Comparison of ENCODE assay signal across 8 mouse cellular contexts in the genomic region with DNA sequence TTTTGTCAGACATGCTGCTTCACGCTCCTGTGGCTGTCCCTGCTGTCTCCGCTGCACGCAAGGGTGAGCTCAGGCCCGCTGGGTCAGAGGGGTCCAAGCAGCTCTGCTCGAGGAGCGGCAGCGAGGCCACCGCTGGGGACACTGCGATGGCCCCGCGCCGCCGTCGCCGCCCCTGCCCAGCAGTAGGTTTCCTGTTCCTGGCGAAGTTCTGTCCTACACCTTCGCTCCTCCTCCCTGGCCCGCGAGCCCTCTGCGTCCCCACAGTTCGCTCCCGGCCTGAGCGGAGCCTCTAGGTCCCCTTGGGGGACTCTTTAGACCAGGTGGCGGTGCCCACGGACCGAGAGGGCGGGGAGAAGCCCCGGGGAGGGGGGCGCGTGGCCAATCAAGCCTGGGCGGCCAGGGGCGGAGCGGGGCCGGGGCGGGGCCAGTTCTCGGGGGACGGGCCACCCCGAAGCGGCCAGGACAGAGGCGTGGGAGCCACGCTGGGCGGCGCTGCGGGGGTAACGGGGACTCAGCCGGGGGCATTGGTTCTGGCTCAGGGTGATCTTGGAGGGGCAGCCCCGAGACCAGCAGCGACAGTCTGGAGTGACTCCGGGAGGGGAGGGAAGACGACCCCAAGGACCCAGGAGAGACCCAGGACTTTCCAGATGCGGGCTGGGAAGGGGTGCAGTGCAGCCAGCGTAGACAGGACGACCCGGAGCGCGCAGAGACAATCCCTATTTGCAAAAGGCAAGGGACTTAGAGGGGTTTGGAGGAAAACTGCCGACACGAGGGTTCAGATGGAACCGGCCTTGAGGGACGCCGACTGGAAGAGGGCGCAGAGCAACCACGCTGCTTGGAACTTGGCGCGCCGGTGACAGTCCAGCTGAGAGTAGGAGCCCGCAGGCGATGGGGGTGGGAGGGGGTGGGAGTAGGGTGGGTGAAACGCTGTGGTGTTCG. TPM values are rescaled to one million over a fixed set of nuclear protein-coding genes. Genes with fewer than 3 reads are reported as not detected.
DNase-seq lines count a peak whose midpoint lies in the region; ATAC-seq and TF ChIP-seq lines count a peak whose summit lies in the region.

Itpr2 (minus strand) TSS at position 358 of the 939 bp plus-strand sequence.

- H3K4me3 ChIP-seq in embryonic facial prominence, embryonic 14.5 days (ENCODE audit: low read depth, low read length) = peak within 1 kb of the TSS; percentile 76
- peak within 1 kb of the TSS; percentile 84 for H3K4me3 ChIP-seq in heart, adult 2 months
- peak within 1 kb of the TSS; percentile 76 for H3K4me3 ChIP-seq in limb, embryonic 15.5 days
- peak within 1 kb of the TSS; percentile 56 for H3K4me3 ChIP-seq in midbrain, postnatal 0 days (ENCODE audit: low read depth, low read length)

- H3K9me3 ChIP-seq in embryonic facial prominence, embryonic 14.5 days (ENCODE audit: control insufficient read depth, low read length) = no peaks in the 10 kb centered on the region
- H3K9me3 ChIP-seq in limb, embryonic 15.5 days = no peaks in the 10 kb centered on the region
- H3K9me3 ChIP-seq in midbrain, postnatal 0 days (ENCODE audit: low read length) = no peaks in the 10 kb centered on the region

- peak; percentile 95 for ATAC-seq in embryonic facial prominence, embryonic 14.5 days (ENCODE audit: low read depth)
- ATAC-seq in limb, embryonic 15.5 days (ENCODE audit: insufficient number of reproducible peaks, low FRiP score, low TSS enrichment, low read depth) = peak; percentile 88
- ATAC-seq in midbrain, postnatal 0 days (ENCODE audit: low FRiP score) = peak; percentile 89

- peak; percentile 63 for TF ChIP-seq CTCF in heart, adult 2 months (IDR thresholded peaks at IDR 0.05)
- TF ChIP-seq CTCF in midbrain, postnatal 0 days (IDR thresholded peaks at IDR 0.05) = peak; percentile 9; the same call in 1 of the 2 replicates

- H3K27me3 ChIP-seq in embryonic facial prominence, embryonic 14.5 days (replicated peaks; ENCODE audit: control insufficient read depth, insufficient read depth, low read length) = no peaks in the 10 kb centered on the region
- no peaks in the 10 kb centered on the region for H3K27me3 ChIP-seq in heart, adult 2 months (ENCODE audit: control insufficient read depth, insufficient read depth, low read length)
- 0 out of 2 replicates have a peak, but pooled peaks cover 3% of the 10 kb centered on the region for H3K27me3 ChIP-seq in limb, embryonic 15.5 days
- H3K27me3 ChIP-seq in midbrain, postnatal 0 days (ENCODE audit: insufficient read depth, low read length) = peaks cover 13% of the 10 kb centered on the region; the same call in 1 of the 2 replicates

- peak; percentile 88 for TF ChIP-seq POLR2A in heart, adult 2 months (IDR thresholded peaks at IDR 0.05; ENCODE audit: insufficient read depth, low read depth, low read length)

- H3K36me3 ChIP-seq in embryonic facial prominence, embryonic 14.5 days (ENCODE audit: control insufficient read depth, insufficient read depth, low read length) = no peaks in the 10 kb centered on the region
- H3K36me3 ChIP-seq in heart, adult 2 months (ENCODE audit: control insufficient read depth, insufficient read depth, low read length) = peaks cover 2% of the 10 kb centered on the region
- no peaks in the 10 kb centered on the region for H3K36me3 ChIP-seq in limb, embryonic 15.5 days
- H3K36me3 ChIP-seq in midbrain, postnatal 0 days (ENCODE audit: insufficient read depth, low read length) = no peaks in the 10 kb centered on the region

- whole genome bisulfite sequencing in embryonic facial prominence, embryonic 14.5 days = 2% methylated on average over 40 of the region's 70 CpGs
- under 1% methylated on average over 70 of the region's 70 CpGs for WGBS in heart, adult 2 months
- WGBS in limb, embryonic 15.5 days = under 1% methylated on average over 70 of the region's 70 CpGs
- under 1% methylated on average over 70 of the region's 70 CpGs for WGBS in midbrain, postnatal 0 days

- H3K9ac ChIP-seq in embryonic facial prominence, embryonic 14.5 days (ENCODE audit: low read depth, low read length) = peak within 1 kb of the TSS; percentile 70
- peak within 1 kb of the TSS; percentile 95 for H3K9ac ChIP-seq in heart, adult 2 months (ENCODE audit: low read depth, low read length)
- H3K9ac ChIP-seq in limb, embryonic 15.5 days = peak within 1 kb of the TSS; percentile 62
- peak within 1 kb of the TSS; percentile 44 for H3K9ac ChIP-seq in midbrain, postnatal 0 days (replicated peaks; ENCODE audit: low read length, poor library complexity, severe bottlenecking)

- peak within 1 kb of the TSS; percentile 54 for H3K27ac ChIP-seq in embryonic facial prominence, embryonic 14.5 days (replicated peaks; ENCODE audit: low read depth, low read length)
- H3K27ac ChIP-seq in heart, adult 2 months = peak within 1 kb of the TSS; percentile 99
- H3K27ac ChIP-seq in limb, embryonic 15.5 days = peak within 1 kb of the TSS; percentile 75
- peak within 1 kb of the TSS; percentile 57 for H3K27ac ChIP-seq in midbrain, postnatal 0 days (ENCODE audit: low read depth, low read length)

- intact Hi-C loops in heart, adult 2 months (cut with DNase I) = loop anchor here (2.0 to 5.0 kb wide), 4 partner anchors 29 to 90 kb away; partner anchors contain the start of genes Fgfr1op2 and Ints13

- peak within 1 kb of the TSS; percentile 99 for H3K4me2 ChIP-seq in embryonic facial prominence, embryonic 14.5 days (ENCODE audit: low read depth, low read length)
- peak within 1 kb of the TSS; percentile 98 for H3K4me2 ChIP-seq in limb, embryonic 15.5 days
- peak within 1 kb of the TSS; percentile 98 for H3K4me2 ChIP-seq in midbrain, postnatal 0 days (ENCODE audit: low read depth, low read length, poor library complexity, severe bottlenecking)

- TF ChIP-seq EP300 in heart, adult 2 months (IDR thresholded peaks at IDR 0.05; ENCODE audit: insufficient read depth, low read depth, low read length) = no peak

- H3K4me1 ChIP-seq in embryonic facial prominence, embryonic 14.5 days (ENCODE audit: control insufficient read depth, insufficient read depth, low read length) = 0 out of 2 replicates have a peak, but pooled peaks cover 3% of the 10 kb centered on the region
- H3K4me1 ChIP-seq in heart, adult 2 months (ENCODE audit: control insufficient read depth, insufficient read depth, low read length) = peaks cover 6% of the 10 kb centered on the region
- H3K4me1 ChIP-seq in limb, embryonic 15.5 days = peaks cover 18% of the 10 kb centered on the region
- peaks cover 6% of the 10 kb centered on the region; the same call in 1 of the 2 replicates for H3K4me1 ChIP-seq in midbrain, postnatal 0 days (ENCODE audit: insufficient read depth, low read length)

- peak; percentile 92 for DNase-seq in 416B (ENCODE audit: low read depth)
- DNase-seq in adrenal gland, postnatal 4 days (ENCODE audit: low spot score in 2 of 2) = peak; percentile 90 to 91
- DNase-seq in embryonic facial prominence, embryonic 14.5 days (ENCODE audit: low spot score) = peak; percentile 87
- DNase-seq in heart, adult 2 months = peak; percentile 95 to 96
- DNase-seq in kidney, adult 8-10 months = peak; percentile 85 to 88
- peak; percentile 72 for DNase-seq in midbrain, postnatal 0 days (ENCODE audit: low spot score)
- peak; percentile 80 to 84 for DNase-seq in spleen, postnatal 14 days (ENCODE audit: low spot score in 2 of 2)

- no peaks in the 10 kb centered on the region; the same call in 1 of the 2 replicates for H3K79me2 ChIP-seq in heart, adult 2 months (replicated peaks; ENCODE audit: control insufficient read depth, insufficient read depth, low read length)

RNA-seq across cellular contexts. Expression of gene Itpr2, which starts in this region (rescaled TPM):
- 10 to 100 TPM; 41.4 to 41.7 TPM for total RNA-seq in adrenal gland, postnatal 4 days (2021)
- 8.9 and 13.4 TPM in 2 replicates for polyA plus RNA-seq in embryonic facial prominence, embryonic 14.5 days (2014; fragmentation: Nextera tagmentation; extraction: Ambion mirVana)
- total RNA-seq in heart, adult 2 months (2021) = 10 to 100 TPM; 20.1 to 23.7 TPM
- 6.6 and 8.1 TPM in 2 replicates for polyA plus RNA-seq in heart, adult 2 months (2012; rRNA removed)
- 14.6 and 18.4 TPM in 2 replicates for polyA plus RNA-seq in limb, embryonic 15.5 days (2015; fragmentation: Nextera tagmentation; extraction: Ambion mirVana)
- 12.9 and 15.9 TPM in 2 replicates for total RNA-seq in midbrain, postnatal 0 days (2014; rRNA removed)
- 9.1 and 9.6 TPM in 2 replicates for polyA plus RNA-seq in midbrain, postnatal 0 days (2015; fragmentation: Nextera tagmentation; extraction: Ambion mirVana)

Comparison
In these comparisons a context has a peak if more than half of its experiments do, and no peak if none do; other contexts are left out.
1. Peak in every context shown above with its lines: DNase-seq, ATAC-seq, H3K4me3 ChIP-seq and H3K27ac ChIP-seq.
2. H3K9ac ChIP-seq: peak in every context shown above with its lines; median percentile 95 in heart, adult 2 months; 70 in embryonic facial prominence, embryonic 14.5 days; 62 in limb, embryonic 15.5 days; 44 in midbrain, postnatal 0 days.